Mouse (Mus musculus) adipose tissue, adult 10 weeks (tissue): ENCODE results near the gene Cdk2ap2. TPM values are rescaled to one million over a fixed set of nuclear protein-coding genes. Genes with fewer than 3 reads are reported as not detected.

Experiments used
- polyA plus RNA-seq: library from polyadenylated mRNA; stranded (reverse); fragments of 350-450 nt; fragmentation: Illumina TruSeq; extraction: RNeasy Lipid Tissue Mini Kit (QIAGEN cat#74804); gene quantifications from one replicate; pipeline ENCODE4 v1.2.3, GENCODE M21; 2014; ENCODE audit warnings: low read depth, low replicate concordance

Cdk2ap2 gene
- polyA plus RNA-seq = 93.4 TPM

GRCm38 (mm10) chr19:4096642-4097440 is at the start of gene Cdk2ap2:
Cdk2ap2 (plus strand) TSS chr19:4097182.

GRCm38 (mm10) chr19:4059069-4059740 is 37.8 kb upstream of the Cdk2ap2 start, which contains the start of gene Gstp3:
Gstp3 (minus strand) TSS chr19:4059569.

GRCm38 (mm10) chr19:4081394-4081793 is 15.6 kb upstream of the Cdk2ap2 start, which contains the start of gene Cabp2:
Cabp2 (plus strand) TSS chr19:4081578.

GRCm38 (mm10) chr19:4099837-4100717 is 3.1 kb downstream of the Cdk2ap2 start, which contains the start of gene Pitpnm1:
Pitpnm1 (plus strand) TSS chr19:4099998.

GRCm38 (mm10) chr19:4125741-4126696 is 29.0 kb downstream of the Cdk2ap2 start, which contains the start of gene Aip:
Aip (minus strand) TSS chr19:4125858.

GRCm38 (mm10) chr19:4139446-4139845 is 42.5 kb downstream of the Cdk2ap2 start, which contains the start of gene Gpr152:
Gpr152 (plus strand) TSS chr19:4139787.

GRCm38 (mm10) chr19:4143759-4144268 is 46.8 kb downstream of the Cdk2ap2 start, which contains the start of gene Cabp4:
Cabp4 (minus strand) TSS chr19:4144033.

GRCm38 (mm10) chr19:4148491-4148806 is 51.5 kb downstream of the Cdk2ap2 start, which contains the start of gene Coro1b:
Coro1b (plus strand) TSS chr19:4148619.

Other genes starting within 250 kb of the Cdk2ap2 start
- 57.2 TPM for gene Chka, start 245.4 kb upstream of the Cdk2ap2 start, polyA plus RNA-seq
- gene Tcirg1, start 190.0 kb upstream of the Cdk2ap2 start, polyA plus RNA-seq = 33.4 TPM
- gene Ndufs8, start 184.4 kb upstream of the Cdk2ap2 start, polyA plus RNA-seq = 112 TPM
- 8.3 TPM for gene Aldh3b1, start 167.4 kb upstream of the Cdk2ap2 start, polyA plus RNA-seq
- gene Unc93b1, start 162.0 kb upstream of the Cdk2ap2 start, polyA plus RNA-seq = 55.5 TPM
- gene Aldh3b3, start 138.5 kb upstream of the Cdk2ap2 start, polyA plus RNA-seq = 0.15 TPM
- 10.9 TPM for gene Aldh3b2, start 124.9 kb upstream of the Cdk2ap2 start, polyA plus RNA-seq
- 32.3 TPM for gene Acy3, start 110.6 kb upstream of the Cdk2ap2 start, polyA plus RNA-seq
- not detected for gene Tbx10, start 104.4 kb upstream of the Cdk2ap2 start, polyA plus RNA-seq
- 25.3 TPM for gene Nudt8, start 96.6 kb upstream of the Cdk2ap2 start, polyA plus RNA-seq
- gene Gm49405, start 96.6 kb upstream of the Cdk2ap2 start, polyA plus RNA-seq = 2.5 TPM
- gene Doc2g, start 93.9 kb upstream of the Cdk2ap2 start, polyA plus RNA-seq = 3.2 TPM
- 124 TPM for gene Ndufv1, start 84.4 kb upstream of the Cdk2ap2 start, polyA plus RNA-seq
- 408 TPM for gene Gstp1, start 59.2 kb upstream of the Cdk2ap2 start, polyA plus RNA-seq
- 25.3 TPM for gene Gstp2, start 51.2 kb upstream of the Cdk2ap2 start, polyA plus RNA-seq
- gene Gstp3, start 37.6 kb upstream of the Cdk2ap2 start, polyA plus RNA-seq = 0.71 TPM
- not detected for gene Cabp2, start 15.6 kb upstream of the Cdk2ap2 start, polyA plus RNA-seq
- gene Pitpnm1, start 2.8 kb downstream of the Cdk2ap2 start, polyA plus RNA-seq = 29.6 TPM
- 74.7 TPM for gene Aip, start 28.7 kb downstream of the Cdk2ap2 start, polyA plus RNA-seq
- gene Gpr152, start 42.6 kb downstream of the Cdk2ap2 start, polyA plus RNA-seq = 0.19 TPM
- gene Cabp4, start 46.9 kb downstream of the Cdk2ap2 start, polyA plus RNA-seq = 1.1 TPM
- 169 TPM for gene Coro1b, start 51.4 kb downstream of the Cdk2ap2 start, polyA plus RNA-seq
- gene Ptprcap, start 56.4 kb downstream of the Cdk2ap2 start, polyA plus RNA-seq = 3.3 TPM
- 27.2 TPM for gene Rps6kb2, start 66.2 kb downstream of the Cdk2ap2 start, polyA plus RNA-seq
- gene Carns1, start 78.3 kb downstream of the Cdk2ap2 start, polyA plus RNA-seq = 5.1 TPM
- 3.5 TPM for gene Tbc1d10c, start 94.1 kb downstream of the Cdk2ap2 start, polyA plus RNA-seq
- 434 TPM for gene Ppp1ca, start 94.9 kb downstream of the Cdk2ap2 start, polyA plus RNA-seq
- gene Rad9a, start 104.5 kb downstream of the Cdk2ap2 start, polyA plus RNA-seq = 15.7 TPM
- gene Clcf1, start 117.1 kb downstream of the Cdk2ap2 start, polyA plus RNA-seq = 3.9 TPM
- not detected for gene AC109138.7, start 117.2 kb downstream of the Cdk2ap2 start, polyA plus RNA-seq
- gene Pold4, start 134.7 kb downstream of the Cdk2ap2 start, polyA plus RNA-seq = 61.3 TPM
- 50.4 TPM for gene Ssh3, start 172.0 kb downstream of the Cdk2ap2 start, polyA plus RNA-seq
- 7.7 TPM for gene Ankrd13d, start 186.0 kb downstream of the Cdk2ap2 start, polyA plus RNA-seq
- 58.8 TPM for gene Grk2, start 209.0 kb downstream of the Cdk2ap2 start, polyA plus RNA-seq